Mouse (Mus musculus) thymus, postnatal 10 days (tissue): Measurements from ENCODE around the gene Serac1.

Experiments
- DNase-seq, 2 experiments: peaks; one replicate each; pipeline ENCODE4 v3.0.0; 2021; ENCODE audit warnings: low spot score in 2 of 2

The Serac1 gene

DNA sequence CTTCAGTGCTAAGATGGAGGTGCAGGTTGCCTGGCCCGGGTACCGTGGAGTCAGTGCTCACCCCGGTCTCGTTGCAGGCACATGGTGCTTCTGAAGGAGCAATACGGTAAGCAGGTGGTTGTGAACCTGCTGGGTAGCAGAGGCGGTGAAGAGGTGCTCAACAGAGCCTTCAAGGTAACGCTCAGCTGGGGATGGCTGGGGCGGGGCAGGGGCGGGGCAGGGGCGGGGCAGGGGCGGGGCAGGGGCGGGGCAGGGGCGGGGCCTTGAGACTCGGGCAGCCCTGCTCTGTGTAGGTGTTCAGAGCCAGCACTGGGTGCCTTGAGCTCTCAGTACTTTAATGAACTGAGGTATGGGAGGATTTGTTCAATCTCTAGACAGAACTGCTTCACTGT, 74.3 kb downstream of the Serac1 start:
- no peak for DNase-seq

DNA sequence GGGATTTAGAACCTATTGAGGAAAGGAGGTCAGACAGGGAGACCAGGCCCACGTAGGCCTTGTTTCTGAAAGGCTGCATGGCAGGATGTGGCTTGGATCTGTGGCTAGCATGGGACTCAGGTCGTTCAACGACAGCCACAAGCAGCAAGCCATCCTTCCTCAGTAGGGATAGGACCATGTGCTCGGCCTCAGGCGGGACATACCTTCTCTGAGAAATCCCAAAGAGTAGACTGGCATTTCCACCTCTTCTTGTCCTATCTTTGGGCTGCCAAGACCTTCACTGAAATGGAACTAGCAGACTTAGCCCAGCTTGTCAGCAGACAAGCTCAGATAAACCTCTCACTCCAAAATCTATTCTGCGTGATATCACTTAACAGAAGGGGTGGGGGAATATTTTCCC, 75.9 kb downstream of the Serac1 start:
- DNase-seq = no peak

GRCm38 (mm10) chr17:6002563-6002962, 77.0 kb downstream of the Serac1 start:
- DNase-seq = no peak

DNA sequence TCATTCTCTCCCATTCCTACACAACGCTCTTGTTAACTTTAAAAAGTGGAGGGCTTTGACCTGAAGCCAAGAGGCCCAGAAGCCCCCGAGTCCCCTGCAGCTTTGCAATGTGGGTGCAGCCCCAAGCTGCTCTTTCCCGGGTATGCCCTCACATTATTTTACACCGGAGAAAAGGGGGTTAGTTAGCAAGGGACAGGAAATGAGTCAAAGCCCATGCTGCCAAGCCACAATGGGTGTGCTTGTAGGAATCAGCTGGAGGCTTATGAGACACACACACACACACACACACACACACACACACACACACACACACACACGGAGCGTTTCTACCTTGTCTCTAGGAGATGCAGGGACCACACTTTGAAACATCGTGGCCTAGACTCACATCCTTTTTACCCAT, 77.7 kb downstream of the Serac1 start:
- no peak for DNase-seq

- no peak for DNase-seq
Observed at GRCm38 (mm10) chr17:6001389-6001788, 78.2 kb downstream of the Serac1 start.

- DNase-seq = no peak
Observed at GRCm38 (mm10) chr17:6000864-6001319, 78.6 kb downstream of the Serac1 start.

GRCm38 (mm10) chr17:5999039-5999543, 80.5 kb downstream of the Serac1 start:
- DNase-seq = no peak

- no peak for DNase-seq
Observed at GRCm38 (mm10) chr17:5998235-5998500, 81.4 kb downstream of the Serac1 start.

GRCm38 (mm10) chr17:5997380-5998234, 81.9 kb downstream of the Serac1 start:
- DNase-seq = no peak

DNA sequence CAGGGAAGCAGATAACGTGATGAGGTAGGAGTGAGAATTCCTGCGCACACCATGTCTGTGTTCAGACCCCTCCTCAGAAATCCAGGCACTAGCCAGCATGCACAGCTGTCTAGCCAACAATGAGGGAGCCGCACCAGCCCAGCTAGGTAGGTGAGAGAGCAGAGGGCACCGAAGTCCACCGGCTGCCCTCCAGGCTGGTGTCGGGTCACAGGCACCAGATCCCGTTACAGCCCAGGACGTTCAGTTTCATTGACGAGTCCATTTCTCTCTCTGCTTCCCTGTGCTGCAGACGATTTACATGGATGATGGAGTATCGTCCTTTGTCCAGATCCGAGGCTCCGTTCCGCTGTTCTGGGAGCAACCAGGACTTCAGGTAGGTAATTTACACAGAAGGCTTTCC, 83.0 kb downstream of the Serac1 start:
- no peak for DNase-seq

- no peak for DNase-seq
Observed at GRCm38 (mm10) chr17:5994606-5995005, 84.9 kb downstream of the Serac1 start.

DNA sequence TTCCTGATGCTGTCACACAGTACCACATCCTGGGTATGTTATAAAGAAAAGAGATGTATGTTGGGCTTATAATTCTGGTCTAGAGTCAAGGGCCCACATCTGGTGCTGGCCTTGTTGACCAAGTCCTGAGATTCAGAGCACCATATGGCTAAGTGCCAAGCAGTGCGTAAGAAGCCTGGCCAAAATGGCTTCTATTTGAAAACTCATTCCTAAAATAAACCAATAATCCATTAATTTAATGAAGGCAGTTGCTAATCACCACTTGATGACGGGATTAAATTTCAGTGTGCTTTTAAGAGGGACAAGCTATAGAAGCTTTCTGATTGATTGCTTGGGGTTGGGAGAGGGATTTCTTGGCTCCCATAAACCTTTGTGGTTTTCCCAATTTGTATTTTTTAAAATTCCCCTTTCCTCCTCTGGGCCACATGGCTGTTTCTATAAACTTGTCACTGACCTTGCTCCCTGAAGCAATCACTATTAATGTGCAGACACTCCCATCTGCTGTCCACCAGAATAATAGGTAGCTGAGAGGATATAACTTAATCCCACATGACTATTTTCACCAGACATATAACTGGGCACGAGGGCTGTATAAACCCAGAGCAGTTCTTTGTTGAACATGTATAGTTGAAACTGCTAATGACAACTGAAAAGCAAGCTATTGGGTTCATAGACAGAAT, 85.8 kb downstream of the Serac1 start:
- no peak for DNase-seq

- DNase-seq = no peak
Observed at GRCm38 (mm10) chr17:5992866-5993580, 86.5 kb downstream of the Serac1 start.
